Mouse (Mus musculus) urinary bladder, adult 18-20 months (tissue): ENCODE data around the gene D330045A20Rik.
"Not testable (repeated sequence)": the region's sequence is repeated elsewhere in the genome, so short reads cannot be mapped to it uniquely, and the experiment has no call there.

Experiments
- DNase-seq, 2 experiments: peaks; one replicate each; pipeline ENCODE4 v3.0.0; 2022; ENCODE audit warnings: low spot score in 2 of 2, mixed read lengths in 2 of 2

The D330045A20Rik gene

GRCm38 (mm10) chrX:139480022-139480894, at the start of gene D330045A20Rik:
Gene D330045A20Rik (plus strand): TSS chrX:139480367.
- no peak for DNase-seq

DNA sequence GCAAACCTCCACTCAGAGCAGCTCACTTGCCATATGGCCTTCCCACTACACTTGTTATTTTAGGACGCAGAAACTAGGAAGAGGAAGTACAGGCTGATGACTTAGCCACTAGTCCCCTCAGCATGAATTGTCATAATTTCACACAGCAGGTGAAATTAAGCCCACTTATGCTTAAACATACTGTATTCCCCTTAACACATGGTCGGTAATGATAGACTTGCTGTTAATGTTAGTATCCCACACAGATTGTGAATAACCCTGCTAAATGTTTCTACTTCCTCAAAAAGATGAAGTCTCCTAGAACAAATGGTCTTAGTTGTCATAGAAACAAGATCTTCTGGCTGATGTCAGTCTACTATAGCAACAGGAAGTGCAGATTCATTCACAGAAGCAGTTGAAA, 47.6 kb upstream of the D330045A20Rik start:
- DNase-seq: no peak

GRCm38 (mm10) chrX:139435202-139435601, 45.0 kb upstream of the D330045A20Rik start:
- DNase-seq: no peak

DNA sequence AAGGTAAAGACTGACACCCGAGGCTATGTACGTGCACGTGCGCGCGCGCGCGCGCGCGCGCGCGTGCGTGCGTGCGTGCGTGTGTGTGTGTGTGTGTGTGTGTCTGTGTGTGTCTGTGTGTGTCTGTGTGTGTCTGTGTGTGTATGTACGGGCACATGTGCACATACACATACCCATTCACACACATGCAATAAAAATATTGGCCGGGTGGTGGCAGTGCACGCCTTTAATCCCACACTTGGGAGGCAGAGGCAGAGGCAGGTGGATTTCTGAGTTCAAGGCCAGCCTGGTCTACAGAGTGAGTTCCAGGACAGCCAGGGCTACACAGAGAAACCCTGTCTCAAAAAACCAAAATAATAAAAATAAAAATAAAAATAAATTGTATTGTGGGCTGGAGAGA, 39.1 kb upstream of the D330045A20Rik start:
- not testable (repeated sequence) for DNase-seq

DNA sequence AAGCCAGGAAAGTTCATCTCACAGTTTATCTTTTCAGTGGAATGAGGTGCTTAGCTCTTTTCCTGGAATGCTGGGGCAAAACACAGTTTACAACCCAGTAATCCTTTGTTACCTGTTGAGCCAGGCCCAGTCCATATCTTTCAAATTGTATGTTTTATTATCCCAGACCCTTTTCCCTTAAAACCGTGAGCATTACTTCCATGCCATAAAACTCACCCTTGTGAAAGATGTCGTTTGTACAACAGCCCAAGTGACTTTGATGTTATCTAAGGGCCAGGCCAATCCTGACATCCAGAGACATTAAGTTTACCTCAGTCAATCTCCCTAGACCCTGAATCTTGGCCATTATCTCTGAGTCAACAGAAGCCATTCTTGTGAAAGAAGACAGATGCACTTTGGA, 23.4 kb upstream of the D330045A20Rik start:
- DNase-seq: no peak

GRCm38 (mm10) chrX:139482083-139482482, 1.9 kb downstream of the D330045A20Rik start:
- DNase-seq: no peak

DNA sequence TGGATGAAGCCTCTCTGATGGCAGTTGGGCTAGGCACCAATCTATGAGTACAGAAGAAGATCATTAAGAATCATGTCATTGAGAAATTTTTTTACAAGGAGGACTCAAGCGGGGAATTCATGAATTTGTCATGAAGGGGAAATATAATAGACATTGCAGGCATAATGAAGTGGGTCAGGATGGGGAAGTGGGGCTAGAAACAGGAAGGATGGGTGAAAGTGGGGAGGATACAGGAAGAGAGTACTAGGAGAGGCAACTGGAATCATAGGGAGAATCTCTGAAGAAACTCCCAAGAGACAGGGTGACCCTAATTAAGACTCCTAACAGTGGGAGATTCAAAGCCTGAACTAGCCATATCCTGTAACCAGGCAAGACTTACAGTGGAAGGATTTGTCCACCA, 4.8 kb downstream of the D330045A20Rik start:
- no peak for DNase-seq

DNA sequence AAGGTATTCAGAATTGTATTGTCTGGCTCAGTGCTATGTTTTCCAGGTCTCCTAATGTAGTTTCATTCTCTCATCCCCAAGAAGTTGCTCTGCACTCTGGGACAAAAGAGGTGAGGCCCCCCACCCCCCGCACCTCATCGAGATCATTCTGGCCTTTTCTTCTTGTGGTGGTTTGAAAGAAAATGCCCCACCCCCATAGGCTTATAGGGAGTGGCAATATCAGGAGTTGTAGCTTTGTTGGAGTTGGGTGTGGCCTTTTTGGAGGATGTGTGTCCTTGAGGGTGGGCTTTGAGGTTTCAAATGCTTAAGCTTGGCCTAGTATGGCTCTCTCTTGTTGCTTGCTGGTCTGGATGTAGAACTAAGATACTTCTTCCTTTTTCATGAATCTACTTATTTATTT, 36.0 kb downstream of the D330045A20Rik start:
- no peak for DNase-seq

- no peak for DNase-seq
Observed at GRCm38 (mm10) chrX:139519251-139519650, 39.1 kb downstream of the D330045A20Rik start.

DNA sequence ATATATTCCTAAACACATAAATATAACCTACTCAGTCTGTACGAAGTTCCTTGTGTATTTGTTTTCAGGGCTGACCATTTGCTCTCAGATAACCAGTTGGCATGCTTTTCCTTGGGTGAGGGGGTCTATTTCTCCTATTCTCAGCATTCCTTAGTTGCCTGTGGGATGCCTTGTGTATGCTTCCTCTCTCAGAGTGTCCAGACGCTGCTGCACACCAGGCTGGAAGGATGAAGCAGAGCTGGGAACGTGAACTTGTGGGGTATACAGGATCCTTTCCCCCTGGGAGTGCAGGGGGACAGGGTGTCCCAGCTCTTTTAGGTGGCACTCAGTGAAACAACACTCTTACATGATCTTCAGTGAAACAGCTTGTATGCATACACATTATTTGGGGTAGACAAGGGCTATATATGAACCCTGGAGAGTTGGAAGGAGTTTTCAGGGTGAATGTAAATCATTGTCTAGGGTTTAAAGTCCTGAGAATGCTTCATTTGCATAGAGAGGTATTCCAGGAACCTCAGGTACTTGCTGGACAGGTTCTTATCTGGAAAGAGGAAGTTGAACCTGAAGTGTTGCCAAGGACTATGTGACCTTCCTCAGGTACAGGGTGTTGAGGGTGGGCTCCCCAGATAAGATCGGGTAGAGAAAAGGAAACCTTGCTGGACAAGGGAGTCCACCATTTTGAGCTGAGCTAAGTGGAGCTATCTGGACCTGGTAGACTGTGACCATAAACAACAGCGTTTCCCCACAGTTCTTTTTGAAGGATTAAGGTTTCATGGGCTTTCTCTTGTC, 44.3 kb downstream of the D330045A20Rik start:
- no peak for DNase-seq

DNA sequence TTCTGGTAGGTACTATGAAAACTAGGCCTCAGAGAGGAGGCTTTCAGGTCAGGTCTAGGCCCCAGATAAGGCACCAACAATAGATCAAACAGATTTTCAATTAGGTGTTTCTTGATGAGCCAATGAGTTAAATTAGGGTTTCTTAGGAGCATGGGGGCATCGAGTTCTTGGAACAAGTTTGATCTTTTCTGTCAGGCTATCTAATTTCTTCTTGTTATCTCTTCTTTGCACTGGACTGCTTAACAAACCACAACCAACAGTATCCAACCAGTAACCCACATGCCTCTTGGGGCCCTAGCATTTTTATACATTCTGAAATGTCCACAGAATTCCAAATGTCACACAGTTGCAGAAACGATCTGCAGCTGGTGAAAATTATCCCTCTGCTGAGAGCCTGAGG, 45.6 kb downstream of the D330045A20Rik start:
- DNase-seq: no peak

GRCm38 (mm10) chrX:139526984-139527383, 46.8 kb downstream of the D330045A20Rik start:
- no peak for DNase-seq

GRCm38 (mm10) chrX:139529678-139530077, 49.5 kb downstream of the D330045A20Rik start:
- no peak for DNase-seq

DNA sequence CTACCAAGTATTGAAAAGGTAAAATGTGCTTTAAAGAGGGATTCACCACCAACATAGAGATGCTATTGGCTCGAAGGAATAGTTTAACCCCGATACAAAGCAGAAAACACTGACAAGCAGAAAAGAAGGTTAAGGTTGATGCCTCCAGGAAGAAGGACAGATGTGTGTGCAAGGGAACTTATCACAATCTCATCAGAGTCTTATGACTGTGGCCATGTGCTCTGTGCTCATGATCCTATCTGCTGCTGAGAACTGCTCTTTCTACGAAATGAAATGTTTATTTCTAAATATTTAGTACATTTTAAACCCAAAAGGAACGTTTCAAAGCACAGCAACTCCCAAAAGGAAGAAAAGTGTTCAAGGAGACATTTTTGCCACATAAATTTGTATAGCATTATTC, 52.1 kb downstream of the D330045A20Rik start:
- DNase-seq: no peak

DNA sequence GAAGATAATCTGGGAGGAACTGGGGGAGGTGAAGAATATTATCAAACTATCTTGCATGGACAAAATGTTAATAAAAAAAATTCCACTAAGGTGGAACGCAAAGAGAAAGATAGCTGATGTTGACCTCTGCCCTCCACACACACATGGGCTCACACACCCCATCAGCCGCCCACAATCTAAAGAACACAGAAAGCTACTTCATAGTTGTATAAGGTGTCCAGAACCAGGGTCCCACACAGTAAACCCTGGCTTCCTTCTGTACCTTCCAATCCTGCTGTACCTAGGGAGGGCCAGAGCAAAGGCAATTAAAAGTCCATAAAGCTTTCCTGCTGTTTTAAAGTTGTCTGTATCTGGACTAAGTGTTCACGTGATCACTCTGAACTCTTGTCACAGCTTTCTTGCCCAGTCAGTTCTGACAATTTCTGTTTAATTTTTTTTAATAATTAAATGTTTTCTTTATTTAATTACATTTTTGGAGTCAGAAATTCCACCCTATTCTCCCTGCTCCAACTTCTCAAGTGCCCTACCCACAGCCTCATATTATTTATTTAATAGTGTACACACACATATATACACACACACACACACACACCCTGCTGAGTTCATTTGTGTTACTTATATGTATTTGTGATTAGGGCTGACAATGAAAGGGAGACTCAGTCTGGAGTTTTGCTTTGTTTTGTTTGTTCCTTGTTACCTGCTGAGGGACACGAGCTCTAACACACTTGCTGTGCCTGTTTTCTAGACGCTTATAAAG, 57.7 kb downstream of the D330045A20Rik start:
- no peak for DNase-seq

DNA sequence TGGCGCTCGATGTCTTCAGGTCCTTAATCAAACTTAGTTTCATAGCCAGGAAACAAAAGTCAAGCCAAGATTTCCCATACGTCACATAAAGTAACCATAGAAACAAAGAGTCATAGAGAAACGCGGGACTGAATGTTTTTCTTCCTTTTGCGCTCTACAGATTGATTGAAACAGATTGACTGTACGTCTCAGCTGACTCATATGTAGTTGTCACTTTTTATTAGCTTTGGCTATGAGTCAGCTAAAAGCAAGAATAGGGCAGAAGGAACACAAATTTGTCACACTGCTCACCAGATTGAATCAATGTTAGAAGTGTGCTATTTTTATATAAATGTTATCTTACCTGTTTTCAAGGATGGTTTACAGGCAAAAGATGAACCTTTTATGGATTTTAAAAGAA, 63.6 kb downstream of the D330045A20Rik start:
- DNase-seq: no peak

- DNase-seq: no peak
Observed at GRCm38 (mm10) chrX:139550456-139550855, 70.3 kb downstream of the D330045A20Rik start.

DNA sequence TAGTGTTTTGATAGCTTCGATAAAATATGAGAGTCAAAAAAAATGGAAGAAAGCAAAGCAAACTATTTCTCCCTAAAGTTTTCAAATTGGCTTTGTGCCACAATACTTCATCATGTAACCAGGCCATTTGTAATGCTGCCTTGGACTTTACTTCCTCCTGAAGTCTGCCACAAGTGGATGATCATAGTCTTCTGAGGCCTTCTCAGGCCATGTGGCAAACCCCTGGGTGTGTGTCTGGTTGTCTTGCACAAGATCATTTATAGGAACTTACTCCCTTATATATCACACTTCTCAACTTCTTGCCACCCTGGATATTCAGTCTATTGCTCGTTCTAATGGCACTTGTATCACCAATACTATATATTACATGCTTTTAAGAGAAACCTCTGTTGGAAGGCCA, 71.9 kb downstream of the D330045A20Rik start:
- DNase-seq: no peak

DNA sequence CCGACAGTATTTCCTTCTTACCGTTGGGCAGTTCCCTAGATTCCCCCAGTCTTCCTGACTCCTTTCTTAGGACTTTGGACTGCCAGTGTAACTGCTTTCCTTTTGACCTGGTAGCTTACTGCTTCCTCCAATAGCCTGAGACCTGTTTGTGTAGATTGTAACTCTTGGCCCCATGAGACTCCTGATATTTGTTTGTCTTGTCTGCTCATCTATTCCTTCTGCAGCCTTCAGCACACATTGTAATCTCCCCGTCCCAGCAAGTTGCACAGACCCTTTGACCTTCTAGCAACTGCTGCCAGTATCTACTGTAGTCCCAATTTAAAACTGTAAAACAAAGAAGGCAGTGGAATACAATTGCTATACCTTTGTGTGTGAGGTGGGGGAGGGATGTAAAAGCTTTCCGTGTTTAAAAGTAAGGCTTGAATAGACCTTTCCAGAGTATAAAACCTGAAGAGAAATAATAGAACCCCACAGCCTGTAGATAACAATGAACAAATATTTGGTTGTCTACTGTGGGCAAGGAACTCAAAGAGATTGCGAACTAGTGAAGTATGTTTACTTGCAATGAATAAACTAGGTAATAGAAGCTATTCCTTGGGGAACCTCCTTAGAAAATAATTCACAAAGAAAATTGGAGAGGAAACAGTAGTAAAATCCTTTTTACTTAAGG, 82.2 kb downstream of the D330045A20Rik start:
- DNase-seq: no peak

GRCm38 (mm10) chrX:139562925-139563461, 82.8 kb downstream of the D330045A20Rik start, which contains the start of gene Rnf128:
Gene Rnf128 (plus strand): TSS chrX:139563316.
- DNase-seq: no peak

GRCm38 (mm10) chrX:139570054-139570453, 89.9 kb downstream of the D330045A20Rik start:
- DNase-seq: no peak
